Mouse (Mus musculus) layer of hippocampus, postnatal 25 days (tissue): ENCODE results near the gene Lrrc49. TPM values are rescaled to one million over a fixed set of nuclear protein-coding genes. Genes with fewer than 3 reads are reported as not detected.

Experiments
- DNase-seq, 2 experiments: peaks; one replicate each; pipeline ENCODE4 v3.0.0; 2022; ENCODE audit warnings: mixed read lengths in 2 of 2, low spot score in 1 of 2; ENCODE audit errors: extremely low spot score in 1 of 2
- total RNA-seq, 2 experiments: library from RNA; stranded (reverse); gene quantifications; 2 replicates each; pipeline ENCODE4 v1.2.3; 2021

Lrrc49 gene
- 10 to 100 TPM; 57.2 to 60.3 TPM for total RNA-seq

GRCm38 (mm10) chr9:60687891-60688324 is at the start of gene Lrrc49:
Gene Lrrc49, minus strand, starts transcription at chr9:60688158.
- peak; percentile 76 to 87 for DNase-seq

DNA sequence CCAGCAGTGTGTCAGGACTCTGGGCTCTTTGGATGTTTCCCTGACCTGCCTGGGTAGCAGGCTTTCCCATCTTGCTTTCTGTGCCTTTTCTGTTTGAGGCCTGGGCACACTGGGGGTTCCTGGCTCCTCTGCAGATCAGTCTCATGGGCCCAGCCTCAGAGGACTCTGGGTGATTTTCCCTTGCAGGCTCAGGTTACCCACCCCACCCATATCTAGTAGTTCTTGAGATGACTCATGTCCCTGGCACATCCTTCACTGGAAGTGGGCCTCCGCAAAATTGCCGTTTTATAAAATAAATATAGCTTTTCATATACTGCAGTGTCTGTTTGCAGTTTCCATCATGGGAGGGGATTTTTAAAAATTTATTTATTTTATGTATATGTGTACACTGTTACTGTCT is 46.4 kb upstream of the Lrrc49 start:
- no peak for DNase-seq

DNA sequence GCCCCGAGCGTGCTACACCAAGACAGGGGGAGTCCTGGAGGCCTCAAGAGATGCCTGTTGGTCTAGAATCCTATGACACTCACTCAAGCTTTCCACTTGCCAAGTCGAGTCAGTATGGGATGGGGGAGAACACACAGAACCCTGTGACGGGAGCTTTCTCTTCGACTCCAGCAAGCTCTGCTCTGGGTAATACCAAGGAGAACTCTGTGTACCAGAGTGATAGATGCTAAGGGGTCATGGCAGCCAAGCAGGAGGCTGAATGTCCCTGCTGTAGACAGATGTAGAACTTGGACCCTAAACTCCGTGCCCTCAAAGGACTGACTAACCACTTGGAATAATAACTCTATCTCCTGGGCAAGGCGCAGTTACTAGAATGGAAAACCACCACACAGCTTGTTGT is 37.0 kb upstream of the Lrrc49 start:
- no peak for DNase-seq

DNA sequence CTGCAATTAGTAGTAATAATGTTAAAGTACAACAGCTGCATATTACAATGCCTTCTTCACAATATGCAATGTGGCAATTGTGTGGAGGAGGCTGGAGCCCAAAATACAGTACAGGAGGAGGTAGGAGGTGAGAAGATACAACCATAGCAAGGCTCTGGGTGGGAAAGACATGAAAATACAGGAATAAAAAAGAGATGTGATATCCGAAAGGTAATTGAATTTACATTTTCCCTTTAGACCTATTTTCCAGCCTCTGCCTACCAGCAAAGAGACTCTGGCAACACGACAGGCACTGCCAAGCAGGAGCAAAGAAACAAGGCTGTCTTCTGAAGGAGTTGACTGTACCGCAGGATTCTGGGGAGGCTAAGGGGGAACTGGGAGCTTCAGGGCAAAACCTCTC is 31.7 kb upstream of the Lrrc49 start:
- no peak for DNase-seq

- DNase-seq, result peak in 1 of 2 experiments; percentile 53
Observed at GRCm38 (mm10) chr9:60718284-60718683, 30.3 kb upstream of the Lrrc49 start.

GRCm38 (mm10) chr9:60715828-60716227 is 27.9 kb upstream of the Lrrc49 start:
- no peak for DNase-seq

DNA sequence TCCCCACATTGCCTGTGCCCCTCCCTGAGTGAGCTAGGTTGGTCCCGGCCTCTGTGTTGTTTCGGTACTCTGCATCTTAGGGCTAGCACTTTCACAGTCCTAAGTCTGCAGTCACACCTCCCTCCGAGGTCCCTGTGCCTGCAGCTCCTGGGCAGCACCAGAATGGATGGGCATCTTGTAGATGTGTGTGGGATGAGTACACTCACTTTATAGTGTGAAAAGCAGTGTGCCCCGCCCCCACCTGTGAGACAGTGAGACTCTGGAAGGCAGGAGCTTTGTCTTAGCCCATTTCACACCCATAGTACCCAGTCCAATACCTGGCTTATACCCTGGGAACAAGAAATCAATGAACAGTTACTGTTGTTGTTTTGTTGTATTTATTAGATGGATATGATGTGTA is 27.3 kb upstream of the Lrrc49 start:
- DNase-seq, result no peak

DNA sequence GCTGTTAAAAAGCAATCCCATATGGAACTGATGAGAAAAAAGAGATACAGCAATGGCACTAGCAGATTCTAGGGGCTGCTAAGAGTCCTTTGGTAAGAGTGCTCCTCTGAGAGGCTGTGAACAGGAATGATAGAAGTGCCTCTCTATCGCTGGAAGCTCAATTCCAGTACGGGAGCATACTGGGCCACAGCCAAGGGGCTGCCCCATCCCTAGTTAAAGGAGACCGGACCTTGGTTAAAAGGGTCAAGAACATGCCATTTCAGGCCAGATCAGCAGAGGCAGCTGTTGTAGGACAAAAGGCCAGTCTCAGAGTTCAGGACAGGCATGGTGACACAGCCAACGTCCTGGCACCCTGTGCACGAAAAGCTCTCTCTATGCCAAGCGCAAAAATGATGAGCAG is 26.2 kb upstream of the Lrrc49 start:
- DNase-seq, result no peak

DNA sequence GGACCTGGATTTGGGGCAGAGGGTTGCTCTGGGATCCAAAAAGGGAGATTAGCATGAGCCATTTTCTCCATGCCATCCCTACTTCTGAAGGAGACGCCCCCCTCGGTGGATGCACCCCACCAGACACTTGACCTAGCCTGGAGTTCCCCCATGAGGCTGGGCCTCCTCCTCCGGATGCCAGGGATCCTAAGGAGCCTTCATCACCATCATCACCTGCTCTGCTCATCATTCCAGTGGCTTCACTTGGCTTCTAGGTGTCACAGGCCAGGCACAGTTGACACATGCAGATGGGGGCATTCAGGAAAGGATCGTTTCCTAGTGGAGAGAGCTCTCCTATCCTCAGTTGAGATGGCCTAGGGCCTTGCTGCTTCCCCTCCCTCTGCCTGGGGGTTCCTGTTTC is 25.7 kb upstream of the Lrrc49 start:
- DNase-seq, result peak in 1 of 2 experiments; percentile 22

DNA sequence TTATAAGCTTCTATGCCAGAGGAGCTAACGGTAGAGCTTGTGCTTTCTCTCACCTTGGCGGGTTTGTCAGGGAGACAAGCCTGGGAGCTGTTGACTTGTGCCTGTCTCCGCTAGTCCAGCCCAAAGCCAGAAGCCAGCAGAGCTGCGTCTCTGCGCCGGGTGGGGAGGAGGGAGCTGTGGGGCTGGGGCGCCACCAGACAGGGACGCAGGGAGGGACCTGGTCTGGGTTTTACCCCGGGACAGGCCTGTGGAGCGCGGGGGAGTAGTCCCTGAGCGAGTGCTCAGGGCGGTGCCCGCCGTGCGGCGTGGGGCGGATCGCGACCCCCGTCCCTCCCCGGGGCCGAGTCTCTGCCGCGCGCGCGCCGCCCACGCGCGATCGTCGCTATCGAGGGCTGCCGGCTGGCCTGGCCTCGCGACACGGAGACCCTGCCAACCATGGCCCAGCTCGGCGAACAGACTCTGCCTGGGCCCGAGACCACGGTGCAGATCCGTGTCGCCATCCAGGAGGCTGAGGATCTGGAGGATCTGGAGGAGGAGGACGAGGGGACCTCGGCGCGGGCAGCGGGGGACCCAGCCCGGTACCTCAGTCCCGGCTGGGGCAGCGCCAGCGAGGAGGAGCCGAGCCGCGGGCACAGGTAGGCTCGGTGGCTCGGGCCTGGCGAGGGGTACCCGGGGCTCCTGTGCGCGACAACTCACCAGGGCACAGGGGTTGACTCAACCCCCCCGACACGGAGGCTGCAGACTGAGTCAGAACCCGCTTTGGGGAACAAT is 25.0 kb upstream of the Lrrc49 start, which contains the start of gene Larp6:
Gene Larp6, plus strand, starts transcription at position 219 of the 771 bp plus-strand sequence.
- DNase-seq, result peak; percentile 46 to 68

GRCm38 (mm10) chr9:60712011-60712410 is 24.1 kb upstream of the Lrrc49 start:
- no peak for DNase-seq

- no peak for DNase-seq
Observed at GRCm38 (mm10) chr9:60709721-60710120, 21.8 kb upstream of the Lrrc49 start.

DNA sequence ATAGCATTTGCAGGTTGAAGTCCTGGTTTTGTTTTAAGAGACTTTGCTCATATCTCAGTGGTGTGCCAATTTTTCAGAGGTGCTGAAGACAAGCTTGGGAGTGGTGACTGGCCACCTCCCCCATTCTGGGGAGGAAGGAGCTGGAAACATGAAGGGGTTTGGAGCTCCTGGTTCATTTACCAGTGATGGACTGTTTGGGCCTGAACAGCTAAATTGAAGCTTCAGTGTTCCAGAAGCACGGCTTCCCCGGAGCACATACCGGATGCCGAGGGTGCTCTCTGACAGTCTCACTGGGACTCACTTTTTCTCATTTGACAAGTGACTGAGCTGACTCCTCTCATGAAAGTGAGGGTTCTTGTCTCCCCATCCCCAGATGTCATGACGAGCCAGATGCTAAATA is 20.6 kb upstream of the Lrrc49 start:
- no peak for DNase-seq

GRCm38 (mm10) chr9:60707594-60707993 is 19.6 kb upstream of the Lrrc49 start:
- DNase-seq, result no peak

DNA sequence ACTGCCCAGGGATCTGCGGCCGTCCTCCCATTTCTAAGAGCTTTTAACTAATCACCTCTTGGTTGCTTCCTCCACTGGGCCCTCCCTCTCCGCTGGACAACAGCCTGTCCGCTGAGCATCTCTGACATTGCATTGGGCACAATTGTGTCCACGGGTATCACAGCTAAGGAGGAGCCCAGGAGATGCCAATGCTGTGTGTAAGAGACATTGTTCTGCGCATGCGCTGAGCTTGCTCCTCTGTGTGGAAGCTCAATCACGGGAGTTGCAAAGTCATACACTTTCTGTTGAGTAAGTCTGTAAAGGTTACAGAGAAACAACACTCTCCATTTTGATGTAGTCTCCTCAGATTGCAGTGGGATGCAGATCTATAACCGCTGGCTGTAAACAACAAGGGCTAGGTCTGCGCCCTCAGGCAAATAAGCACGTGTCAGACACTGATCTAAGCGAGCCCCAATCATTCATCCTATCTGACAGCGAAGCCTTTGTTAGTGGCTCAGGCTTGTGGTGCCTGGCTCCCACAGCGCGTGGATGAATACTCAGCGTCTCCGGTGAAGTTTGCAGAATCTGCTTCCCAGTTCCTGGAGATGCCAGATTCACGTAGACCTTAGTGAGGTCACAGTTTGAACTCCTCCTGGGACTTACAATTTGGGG is 11.7 kb upstream of the Lrrc49 start:
- DNase-seq, result no peak

DNA sequence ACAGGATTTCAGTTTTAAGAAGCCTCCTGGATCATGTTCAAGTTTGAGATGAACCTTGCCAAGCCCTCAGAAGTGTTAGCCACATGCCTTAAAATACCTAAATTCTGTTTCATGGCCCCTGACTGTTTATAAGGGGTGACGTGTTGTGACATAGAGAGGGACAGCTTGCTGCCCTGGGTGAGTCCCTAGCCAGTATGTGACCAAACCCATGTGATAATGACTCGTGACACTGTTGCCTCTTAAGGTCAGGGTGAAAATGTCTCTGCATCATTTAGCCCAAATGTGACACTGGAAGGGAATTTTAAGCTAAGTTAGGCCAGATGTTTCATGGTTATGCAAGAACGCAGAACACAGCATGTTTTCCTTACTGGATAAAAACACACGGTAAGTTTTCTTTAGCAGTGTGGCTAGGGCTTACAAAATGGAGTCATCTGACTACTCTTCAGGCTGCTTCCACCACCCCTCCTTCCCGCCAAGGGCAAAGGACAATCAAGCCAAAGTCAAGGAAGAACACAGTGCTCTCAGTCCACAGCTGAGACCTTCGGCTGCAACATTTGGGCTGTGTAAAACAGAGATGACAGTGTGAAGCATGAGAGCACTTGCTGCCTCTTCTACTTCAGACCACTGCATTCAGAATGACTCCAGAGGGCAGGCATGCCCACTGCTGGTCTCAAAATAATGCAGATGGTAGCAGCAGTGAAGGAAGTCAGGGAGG is 8.5 kb upstream of the Lrrc49 start:
- DNase-seq, result no peak

GRCm38 (mm10) chr9:60693986-60694385 is 6.0 kb upstream of the Lrrc49 start:
- DNase-seq, result peak in 1 of 2 experiments; percentile 48

GRCm38 (mm10) chr9:60692624-60693023 is 4.7 kb upstream of the Lrrc49 start:
- no peak for DNase-seq

GRCm38 (mm10) chr9:60687415-60687814 is 543 bp downstream of the Lrrc49 start:
- no peak for DNase-seq

DNA sequence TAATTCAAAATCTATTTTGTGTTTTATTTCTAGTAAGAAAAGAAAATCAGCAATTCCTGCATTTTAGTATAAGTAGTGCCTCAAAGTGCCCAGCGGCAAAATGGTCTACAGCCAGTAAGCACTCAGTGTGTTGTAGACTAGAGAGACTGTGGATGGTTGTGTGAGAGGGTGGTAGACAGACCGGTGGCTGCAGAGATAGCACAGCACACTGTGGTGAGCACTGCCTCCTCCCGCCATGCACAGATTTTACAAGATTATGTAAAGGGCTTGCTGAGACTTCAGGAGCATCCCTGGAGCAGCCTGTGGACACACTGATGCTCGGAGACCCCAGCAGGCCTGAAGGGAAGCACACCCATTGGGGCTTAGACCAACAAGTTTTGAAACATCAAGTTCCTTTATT is 5.2 kb downstream of the Lrrc49 start:
- no peak for DNase-seq

GRCm38 (mm10) chr9:60681005-60681404 is 7.0 kb downstream of the Lrrc49 start:
- no peak for DNase-seq
